Mouse (Mus musculus): ENCODE measurements around the gene 1700016H13Rik.
A peak's percentile ranks its signal among the peaks of the same experiment; 100 is the strongest.

- TF ChIP-seq CTCF (conservative IDR thresholded peaks at IDR 0.05; ENCODE audit: low read length): no peak
- TF ChIP-seq NANOG (IDR thresholded peaks at IDR 0.05; ENCODE audit: borderline replicate concordance, low read length): peak; percentile 42; the same call in 1 of the 2 replicates
Measured at GRCm38 (mm10) chr5:103664932-103665331, 9.1 kb upstream of the 1700016H13Rik start.
